Mouse (Mus musculus) ES-E14 (cell line): ENCODE data around the gene Atp2c2.

Source experiments
- CHD2 ChIP-seq: IDR thresholded peaks from 2 replicates; pipeline ENCODE4 v1.6.1; 2014; ENCODE audit warnings: mild to moderate bottlenecking, low read depth, low read length, inconsistent platforms
- HCFC1 ChIP-seq: IDR thresholded peaks from 2 replicates; pipeline ENCODE4 v1.6.1; 2012; ENCODE audit warnings: low read length, inconsistent platforms, borderline replicate concordance; ENCODE audit not compliant: insufficient read depth
- MAFK ChIP-seq: IDR thresholded peaks from 2 replicates; pipeline ENCODE4 v1.6.1; 2014; ENCODE audit warnings: mild to moderate bottlenecking, low read depth, low read length, inconsistent platforms; ENCODE audit not compliant: insufficient read depth
- ZC3H11A ChIP-seq: IDR thresholded peaks from 2 replicates; pipeline ENCODE4 v1.6.1; 2012; ENCODE audit warnings: low read depth, mild to moderate bottlenecking, inconsistent platforms, low read length, borderline replicate concordance
- ZNF384 ChIP-seq: IDR thresholded peaks from 2 replicates; pipeline ENCODE4 v1.6.1; 2012; ENCODE audit warnings: low read depth, low read length, inconsistent platforms

GRCm38 (mm10) chr8:119656709-119657464 is 42.9 kb upstream of the Atp2c2 start:
- TF ChIP-seq MAFK, result no peak
- 0 out of 2 replicates have a peak, but pooled peaks have one; percentile 32 for TF ChIP-seq ZNF384
- TF ChIP-seq CHD2, result no peak
- no peak for TF ChIP-seq ZC3H11A
- no peak for TF ChIP-seq HCFC1
